Mouse (Mus musculus) CD8-positive naive resting alpha-beta T cell, adult 2 months (primary cell): ENCODE data around the gene Farsa.

Source experiments
- DNase-seq, 2 experiments: peaks; one replicate each; pipeline ENCODE4 v3.0.0; 2022; ENCODE audit warnings: low read depth in 2 of 2, low spot score in 2 of 2

Gene Farsa

GRCm38 (mm10) chr8:84834866-84835855 is 21.6 kb upstream of the Farsa start:
- DNase-seq = no peak

GRCm38 (mm10) chr8:84837149-84837911 is 19.5 kb upstream of the Farsa start:
- DNase-seq = no peak

- DNase-seq = no peak
Measured at GRCm38 (mm10) chr8:84837912-84838470, 18.8 kb upstream of the Farsa start.

GRCm38 (mm10) chr8:84838513-84838912 is 18.3 kb upstream of the Farsa start:
- DNase-seq = no peak

- no peak for DNase-seq
Measured at GRCm38 (mm10) chr8:84839411-84839810, 17.4 kb upstream of the Farsa start.

GRCm38 (mm10) chr8:84839875-84840247 is 16.9 kb upstream of the Farsa start:
- no peak for DNase-seq

GRCm38 (mm10) chr8:84840248-84840999 is 16.4 kb upstream of the Farsa start, which contains the start of gene Rad23a:
Gene Rad23a (minus strand): TSS chr8:84840665.
- peak; percentile 88 to 91 for DNase-seq

- DNase-seq = no peak
Measured at GRCm38 (mm10) chr8:84841514-84841913, 15.3 kb upstream of the Farsa start.

GRCm38 (mm10) chr8:84844397-84845070 is 12.3 kb upstream of the Farsa start:
- DNase-seq = no peak

- DNase-seq = no peak
Measured at GRCm38 (mm10) chr8:84845355-84846093, 11.3 kb upstream of the Farsa start.

- no peak for DNase-seq
Measured at GRCm38 (mm10) chr8:84846094-84846721, 10.6 kb upstream of the Farsa start.

GRCm38 (mm10) chr8:84846722-84847572 is 9.8 kb upstream of the Farsa start, which contains the start of gene Calr:
Gene Calr (minus strand): TSS chr8:84846934.
- peak; percentile 99 to 100 for DNase-seq

- peak in 1 of 2 experiments; percentile 29 for DNase-seq
Measured at GRCm38 (mm10) chr8:84847684-84848435, 8.9 kb upstream of the Farsa start.

GRCm38 (mm10) chr8:84856434-84856833 is 355 bp upstream of the Farsa start:
- no peak for DNase-seq

GRCm38 (mm10) chr8:84871376-84872308 is 14.9 kb downstream of the Farsa start, which contains the start of gene Syce2:
Gene Syce2 (plus strand): TSS chr8:84872111.
- DNase-seq = peak; percentile 66 to 80

- DNase-seq = peak in 1 of 2 experiments; percentile 6
Measured at GRCm38 (mm10) chr8:84872309-84872965, 15.6 kb downstream of the Farsa start.
